Mouse (Mus musculus): ENCODE measurements around the gene Gpd2.

Gpd2 gene

DNA sequence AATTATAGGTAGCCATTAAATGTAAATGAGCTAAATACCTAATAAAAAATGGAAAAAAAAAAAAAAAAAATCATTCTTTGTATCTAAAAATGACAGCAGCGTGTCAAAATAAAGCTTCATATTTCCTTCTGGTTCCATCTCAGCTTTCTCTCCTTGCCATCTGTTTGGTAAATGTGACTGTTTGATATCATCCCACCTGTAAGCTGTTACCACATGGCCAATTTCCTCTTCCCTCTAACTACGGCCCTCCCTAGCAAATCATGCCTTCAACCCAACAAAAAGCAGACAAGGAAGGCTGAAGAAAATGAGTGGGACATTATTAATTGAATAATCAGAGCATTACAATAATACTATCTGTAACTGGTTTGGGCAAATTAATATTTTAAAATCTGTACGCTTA, 160.3 kb downstream of the Gpd2 start:
- peak; percentile 27 for DNase-seq

DNA sequence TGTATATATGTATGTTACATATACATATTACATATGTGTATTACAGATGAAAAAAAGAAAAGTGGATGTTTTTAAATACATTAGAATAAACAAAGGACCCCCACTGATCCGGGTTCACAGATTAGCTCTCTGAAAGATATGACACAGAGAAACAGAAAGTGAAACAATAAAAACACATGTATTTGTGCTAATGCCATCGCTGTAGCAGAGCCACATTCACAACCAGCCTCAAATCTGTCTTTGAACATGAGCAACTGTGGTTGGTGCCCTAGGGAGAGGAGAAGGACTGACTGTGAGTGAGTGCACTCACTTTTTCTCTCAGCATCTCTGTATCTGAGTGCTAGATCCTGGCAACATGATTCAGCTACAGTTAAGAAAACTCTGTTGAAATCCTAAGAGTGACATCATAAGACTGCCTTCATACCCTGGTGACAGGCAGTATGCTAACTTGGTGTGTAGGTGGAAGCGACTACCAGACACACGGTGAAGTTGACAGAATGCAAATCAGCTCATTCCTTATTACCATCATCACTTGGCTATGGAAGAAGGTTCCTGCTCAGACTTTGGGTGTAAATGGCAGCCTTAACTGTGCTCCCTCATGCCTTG, 170.1 kb downstream of the Gpd2 start:
- DNase-seq: peak; percentile 12

DNA sequence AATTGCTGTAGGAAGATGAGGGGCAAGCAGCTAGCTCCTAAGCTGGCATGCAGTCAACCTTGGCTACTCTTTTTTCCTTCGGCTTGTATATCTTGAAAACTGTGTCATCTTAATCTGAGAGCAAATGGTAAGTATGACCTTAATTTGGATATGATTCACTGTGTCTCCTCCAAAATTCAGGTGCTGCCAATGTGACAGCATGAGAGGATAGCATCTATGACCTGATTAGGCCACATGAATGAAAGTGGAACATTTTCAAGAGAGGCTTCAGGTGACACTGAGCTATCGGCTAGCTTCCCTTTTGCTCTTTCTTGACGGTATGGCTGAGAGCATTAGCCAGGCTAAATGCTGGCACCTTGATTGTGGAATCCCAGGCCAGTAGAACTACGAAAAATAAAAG, 171.0 kb downstream of the Gpd2 start:
- DNase-seq: no peak

DNA sequence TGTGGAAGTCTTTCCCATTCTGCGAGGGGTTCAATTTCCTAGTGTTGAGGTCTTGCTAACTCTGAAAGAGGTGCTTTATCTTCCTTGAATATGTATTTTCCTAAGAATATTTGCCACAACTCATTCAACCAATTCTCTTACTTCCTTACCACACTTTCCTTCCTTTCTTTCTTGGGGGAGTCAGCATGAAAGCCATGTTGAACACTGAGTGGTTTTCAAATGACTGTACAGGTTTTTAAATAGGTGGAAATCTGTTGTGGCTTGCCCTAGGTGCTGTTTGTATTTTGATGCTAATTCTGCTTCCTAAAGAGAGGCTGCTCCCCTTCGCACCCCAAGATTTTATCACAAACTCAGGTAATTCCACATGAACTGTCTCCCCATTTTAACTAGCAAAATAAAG, 174.1 kb downstream of the Gpd2 start:
- DNase-seq: no peak

DNA sequence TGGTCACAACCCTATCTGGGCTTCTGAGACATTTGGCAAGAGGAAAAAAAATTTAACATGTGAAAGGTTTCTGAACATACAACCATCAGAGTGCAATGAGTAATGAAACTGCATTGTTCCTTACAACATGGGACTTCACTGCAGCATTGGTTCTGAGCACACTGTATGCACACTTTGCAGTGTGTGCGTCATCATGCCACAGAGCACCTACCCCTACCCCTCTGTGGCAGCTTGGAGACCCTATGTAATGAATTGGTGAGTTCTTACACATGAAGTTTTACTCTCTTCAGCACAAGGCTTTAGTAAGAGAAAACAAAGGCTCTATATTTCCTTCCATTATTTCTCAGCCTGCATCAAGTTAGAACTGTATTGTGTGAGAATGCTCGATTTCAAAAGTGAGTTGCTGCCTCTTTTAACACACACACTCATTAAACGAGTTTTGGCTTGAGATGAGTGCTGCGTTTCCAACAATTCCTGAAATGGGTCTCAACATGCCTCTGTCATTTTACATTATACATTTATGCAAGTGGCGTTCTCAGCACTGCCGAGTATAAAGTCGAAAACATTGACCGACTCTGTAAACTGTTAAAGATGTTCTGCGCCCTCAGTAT, 177.2 kb downstream of the Gpd2 start:
- no peak for DNase-seq

DNA sequence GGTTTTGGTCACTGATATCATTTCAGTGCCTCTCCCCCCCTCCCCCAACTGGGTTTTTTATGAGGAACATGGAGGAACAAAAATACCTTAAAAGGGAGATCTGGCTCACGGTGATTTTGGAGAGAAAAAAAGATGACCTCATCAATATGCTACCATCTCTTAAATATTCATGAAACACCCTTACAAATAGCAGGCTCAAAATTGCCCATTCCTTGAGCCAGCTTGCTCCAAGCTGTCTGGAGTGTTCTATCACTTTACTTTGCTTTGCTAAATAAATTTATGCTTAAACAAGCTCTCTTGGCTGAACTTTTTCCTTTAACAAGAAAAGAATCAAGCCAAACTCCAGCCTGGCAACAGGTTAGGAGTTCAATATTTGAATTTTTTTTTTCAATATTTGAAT, 179.3 kb downstream of the Gpd2 start:
- DNase-seq: no peak

Measured in layer of hippocampus, adult 9-11 months (tissue).